Mouse (Mus musculus): ENCODE measurements around the gene Cd3d. TPM values are rescaled to one million over a fixed set of nuclear protein-coding genes. Genes with fewer than 3 reads are reported as not detected.

The Cd3d gene
- polyA plus RNA-seq, 1 experiment: not detected

Other genes with a start within 250 kb of the Cd3d start
- gene Phldb1, start 246.6 kb upstream of the Cd3d start, polyA plus RNA-seq (2012; fragmentation: generic; extraction: Trizol): 62.2 TPM
- gene Arcn1, start 213.9 kb upstream of the Cd3d start, polyA plus RNA-seq (2012; fragmentation: generic; extraction: Trizol): 40.6 TPM
- 74.9 TPM for gene Ift46, start 213.9 kb upstream of the Cd3d start, polyA plus RNA-seq (2012; fragmentation: generic; extraction: Trizol)
- 1.2 TPM for gene Tmem25, start 182.5 kb upstream of the Cd3d start, polyA plus RNA-seq (2012; fragmentation: generic; extraction: Trizol)
- 0.12 TPM for gene Ttc36, start 178.7 kb upstream of the Cd3d start, polyA plus RNA-seq (2012; fragmentation: generic; extraction: Trizol)
- 4.5 TPM for gene Kmt2a, start 100.5 kb upstream of the Cd3d start, polyA plus RNA-seq (2012; fragmentation: generic; extraction: Trizol)
- gene Atp5l, start 61.0 kb upstream of the Cd3d start, polyA plus RNA-seq (2012; fragmentation: generic; extraction: Trizol): 773 TPM
- gene Ube4a, start 16.2 kb upstream of the Cd3d start, polyA plus RNA-seq (2012; fragmentation: generic; extraction: Trizol): 13.3 TPM
- gene Cd3g, start 1.4 kb upstream of the Cd3d start, polyA plus RNA-seq (2012; fragmentation: generic; extraction: Trizol): 0.06 TPM
- not detected for gene Cd3e, start 27.8 kb downstream of the Cd3d start, polyA plus RNA-seq (2012; fragmentation: generic; extraction: Trizol)
- gene Mpzl2, start 58.0 kb downstream of the Cd3d start, polyA plus RNA-seq (2012; fragmentation: generic; extraction: Trizol): not detected
- 0.47 TPM for gene Mpzl3, start 73.4 kb downstream of the Cd3d start, polyA plus RNA-seq (2012; fragmentation: generic; extraction: Trizol)
- gene Jaml, start 97.4 kb downstream of the Cd3d start, polyA plus RNA-seq (2012; fragmentation: generic; extraction: Trizol): not detected
- gene Scn2b, start 136.0 kb downstream of the Cd3d start, polyA plus RNA-seq (2012; fragmentation: generic; extraction: Trizol): not detected
- gene Scn4b, start 156.6 kb downstream of the Cd3d start, polyA plus RNA-seq (2012; fragmentation: generic; extraction: Trizol): not detected
- gene BC049352, start 200.2 kb downstream of the Cd3d start, polyA plus RNA-seq (2012; fragmentation: generic; extraction: Trizol): not detected
- not detected for gene Tmprss4, start 222.3 kb downstream of the Cd3d start, polyA plus RNA-seq (2012; fragmentation: generic; extraction: Trizol)

Data from myocyte (in vitro differentiated cells).